Mouse (Mus musculus) neural tube, embryonic 12.5 days (tissue): ENCODE measurements at regions not wholly inside any gene's neighbourhood (a gene's known extent, or its start where the extent isn't known, plus 50 kb on each side); places are given as distances from the start of the nearest gene placed in this dataset.

Experiments used
- ATAC-seq: fragments of 200-750 bp; cut with Nextera tagmentation; 2 replicates; pipeline ENCODE4 v1.8.0; 2017; ENCODE audit warnings: low read depth, mild to moderate bottlenecking, moderate TSS enrichment, moderate library complexity; ENCODE audit not compliant: low FRiP score
- H3K27ac ChIP-seq: fragments of 300-500 bp; sonication (generic); 2 replicates; pipeline ENCODE4 v1.5.1; 2016
- H3K27me3 ChIP-seq: fragments of 300-500 bp; sonication (generic); replicated peaks from 2 replicates; pipeline ENCODE4 v1.6.1; 2016; ENCODE audit warnings: mild to moderate bottlenecking
- H3K36me3 ChIP-seq: fragments of 300-500 bp; sonication (generic); 2 replicates; pipeline ENCODE4 v1.6.1; 2016; ENCODE audit warnings: mild to moderate bottlenecking
- H3K4me1 ChIP-seq: fragments of 300-500 bp; sonication (generic); 2 replicates; pipeline ENCODE4 v1.6.1; 2016
- H3K4me2 ChIP-seq: fragments of 300-500 bp; sonication (generic); replicated peaks from 2 replicates; pipeline ENCODE4 v1.6.1; 2016; ENCODE audit warnings: mild to moderate bottlenecking
- H3K4me3 ChIP-seq: fragments of 300-500 bp; sonication (generic); 2 replicates; pipeline ENCODE4 v1.5.1; 2016
- H3K9ac ChIP-seq: fragments of 300-500 bp; sonication (generic); 2 replicates; pipeline ENCODE4 v1.6.1; 2016; ENCODE audit warnings: mild to moderate bottlenecking
- H3K9me3 ChIP-seq: fragments of 300-500 bp; sonication (generic); 2 replicates; pipeline ENCODE4 v1.6.1; 2016; ENCODE audit warnings: mild to moderate bottlenecking
- WGBS: fragments of 180-500 bp; shearing (Covaris S2); methylation state at CpG from one replicate; pipeline ENCODE4 v1.1.7; 2016; 5-methylcytosine and 5-hydroxymethylcytosine counted together

GRCm38 (mm10) chr10:111658828-111659227 is 152.7 kb downstream of the Phlda1 start:
- H3K27ac ChIP-seq: no peak overlapping the region
- H3K27me3 ChIP-seq: no peaks in the 10 kb centered on the region
- WGBS: 29% methylated on average over 9 of the region's 9 CpGs
- no peaks in the 10 kb centered on the region for H3K9me3 ChIP-seq
- peak; percentile 57; the same call in 1 of the 2 replicates for ATAC-seq
- peaks cover 3% of the 10 kb centered on the region; the same call in 1 of the 2 replicates for H3K4me1 ChIP-seq
- H3K4me2 ChIP-seq: peak overlapping the region; percentile 40
- no peak overlapping the region for H3K4me3 ChIP-seq
- no peaks in the 10 kb centered on the region for H3K36me3 ChIP-seq
- H3K9ac ChIP-seq: no peak overlapping the region

GRCm38 (mm10) chr10:111662665-111663064 is 156.6 kb downstream of the Phlda1 start:
- H3K4me2 ChIP-seq: no peak overlapping the region
- H3K4me1 ChIP-seq: peaks cover 3% of the 10 kb centered on the region; the same call in 1 of the 2 replicates
- no peak overlapping the region for H3K27ac ChIP-seq
- H3K27me3 ChIP-seq: no peaks in the 10 kb centered on the region
- 77% methylated on average over 1 of the region's 1 CpGs for WGBS
- H3K36me3 ChIP-seq: no peaks in the 10 kb centered on the region
- H3K4me3 ChIP-seq: no peak overlapping the region
- no peaks in the 10 kb centered on the region for H3K9me3 ChIP-seq
- no peak overlapping the region for H3K9ac ChIP-seq
- no peak for ATAC-seq

- Histone ChIP-seq H3K4me3 (no peak overlapping the region), H3K9me3 (no peaks in the 10 kb centered on the region), H3K27me3 (no peaks in the 10 kb centered on the region), H3K4me1 (peaks cover 10% of the 10 kb centered on the region; the same call in 1 of the 2 replicates), H3K9ac (no peak overlapping the region), H3K36me3 (no peaks in the 10 kb centered on the region), H3K27ac (no peak overlapping the region), H3K4me2 (no peak overlapping the region)
- WGBS: 82% methylated on average over 14 of the region's 14 CpGs
- ATAC-seq: no peak
These were observed 159.7 kb downstream of the Phlda1 start for GRCm38 (mm10) chr10:111665834-111666233.

- no peaks in the 10 kb centered on the region for H3K36me3 ChIP-seq
- no peak overlapping the region for H3K4me2 ChIP-seq
- no peak overlapping the region for H3K4me3 ChIP-seq
- H3K9ac ChIP-seq: no peak overlapping the region
- no peak for ATAC-seq
- H3K9me3 ChIP-seq: no peaks in the 10 kb centered on the region
- H3K4me1 ChIP-seq: peaks cover 10% of the 10 kb centered on the region; the same call in 1 of the 2 replicates
- H3K27ac ChIP-seq: no peak overlapping the region
- WGBS: 93% methylated on average over 13 of the region's 13 CpGs
- no peaks in the 10 kb centered on the region for H3K27me3 ChIP-seq
These were observed 160.9 kb downstream of the Phlda1 start for GRCm38 (mm10) chr10:111666963-111667362.

GRCm38 (mm10) chr10:111668639-111669038 is 162.6 kb downstream of the Phlda1 start:
- no peak overlapping the region for H3K4me3 ChIP-seq
- no peaks in the 10 kb centered on the region for H3K27me3 ChIP-seq
- no peaks in the 10 kb centered on the region for H3K36me3 ChIP-seq
- no peak for ATAC-seq
- no peaks in the 10 kb centered on the region for H3K9me3 ChIP-seq
- H3K27ac ChIP-seq: no peak overlapping the region
- no peak overlapping the region for H3K4me2 ChIP-seq
- peaks cover 17% of the 10 kb centered on the region; the same call in 1 of the 2 replicates for H3K4me1 ChIP-seq
- 100% methylated on average over 1 of the region's 1 CpGs for WGBS
- no peak overlapping the region for H3K9ac ChIP-seq

- H3K9ac ChIP-seq: no peak overlapping the region
- WGBS: 44% methylated on average over 6 of the region's 6 CpGs
- H3K27ac ChIP-seq: no peak overlapping the region
- no peaks in the 10 kb centered on the region for H3K27me3 ChIP-seq
- H3K4me2 ChIP-seq: no peak overlapping the region
- peak; percentile 70 for ATAC-seq
- no peak overlapping the region for H3K4me3 ChIP-seq
- no peaks in the 10 kb centered on the region for H3K9me3 ChIP-seq
- peaks cover 22% of the 10 kb centered on the region; the same call in 1 of the 2 replicates for H3K4me1 ChIP-seq
- no peaks in the 10 kb centered on the region for H3K36me3 ChIP-seq
These were observed 163.6 kb downstream of the Phlda1 start for GRCm38 (mm10) chr10:111669658-111670057.

GRCm38 (mm10) chr10:111670666-111671065 is 164.6 kb downstream of the Phlda1 start:
- 89% methylated on average over 14 of the region's 14 CpGs for WGBS
- Histone ChIP-seq H3K27ac (no peak overlapping the region), H3K4me3 (no peak overlapping the region), H3K36me3 (no peaks in the 10 kb centered on the region), H3K9me3 (no peaks in the 10 kb centered on the region), H3K9ac (no peak overlapping the region), H3K27me3 (no peaks in the 10 kb centered on the region), H3K4me1 (peaks cover 22% of the 10 kb centered on the region; the same call in 1 of the 2 replicates), H3K4me2 (no peak overlapping the region)
- peak; percentile 22; the same call in 1 of the 2 replicates for ATAC-seq

GRCm38 (mm10) chr10:111672454-111673316 is 166.6 kb downstream of the Phlda1 start:
- Histone ChIP-seq H3K9me3 (no peaks in the 10 kb centered on the region), H3K27ac (no peak overlapping the region), H3K27me3 (no peaks in the 10 kb centered on the region), H3K4me1 (peaks cover 22% of the 10 kb centered on the region; the same call in 1 of the 2 replicates), H3K36me3 (no peaks in the 10 kb centered on the region), H3K4me2 (no peak overlapping the region), H3K9ac (no peak overlapping the region), H3K4me3 (no peak overlapping the region)
- ATAC-seq: no peak
- 47% methylated on average over 12 of the region's 12 CpGs for WGBS

- no peaks in the 10 kb centered on the region for H3K9me3 ChIP-seq
- no peak overlapping the region for H3K9ac ChIP-seq
- H3K36me3 ChIP-seq: no peaks in the 10 kb centered on the region
- no peak overlapping the region for H3K27ac ChIP-seq
- no peak overlapping the region for H3K4me3 ChIP-seq
- H3K4me1 ChIP-seq: peaks cover 22% of the 10 kb centered on the region; the same call in 1 of the 2 replicates
- H3K27me3 ChIP-seq: no peaks in the 10 kb centered on the region
- no peak overlapping the region for H3K4me2 ChIP-seq
- ATAC-seq: no peak
These were observed 167.2 kb downstream of the Phlda1 start for GRCm38 (mm10) chr10:111673317-111673610.

- Histone ChIP-seq H3K27ac (no peak overlapping the region), H3K36me3 (no peaks in the 10 kb centered on the region), H3K4me3 (no peak overlapping the region), H3K9me3 (no peaks in the 10 kb centered on the region), H3K27me3 (no peaks in the 10 kb centered on the region), H3K4me2 (no peak overlapping the region), H3K9ac (no peak overlapping the region), H3K4me1 (peaks cover 11% of the 10 kb centered on the region; the same call in 1 of the 2 replicates)
- ATAC-seq: no peak
- 81% methylated on average over 4 of the region's 4 CpGs for WGBS
These were observed 170.2 kb downstream of the Phlda1 start for GRCm38 (mm10) chr10:111676255-111676654.

GRCm38 (mm10) chr10:111680919-111681318 is 174.8 kb downstream of the Phlda1 start:
- no peaks in the 10 kb centered on the region for H3K27me3 ChIP-seq
- ATAC-seq: no peak
- H3K4me1 ChIP-seq: no peaks in the 10 kb centered on the region
- no peak overlapping the region for H3K4me2 ChIP-seq
- no peaks in the 10 kb centered on the region for H3K9me3 ChIP-seq
- no peaks in the 10 kb centered on the region for H3K36me3 ChIP-seq
- 85% methylated on average over 4 of the region's 4 CpGs for WGBS
- no peak overlapping the region for H3K4me3 ChIP-seq
- H3K27ac ChIP-seq: no peak overlapping the region
- no peak overlapping the region for H3K9ac ChIP-seq

GRCm38 (mm10) chr10:111684409-111685346 is 178.6 kb downstream of the Phlda1 start:
- H3K9ac ChIP-seq: no peak overlapping the region
- H3K4me1 ChIP-seq: no peaks in the 10 kb centered on the region
- no peak for ATAC-seq
- H3K27ac ChIP-seq: no peak overlapping the region
- H3K9me3 ChIP-seq: no peaks in the 10 kb centered on the region
- 79% methylated on average over 10 of the region's 10 CpGs for WGBS
- H3K4me2 ChIP-seq: no peak overlapping the region
- H3K36me3 ChIP-seq: no peaks in the 10 kb centered on the region
- no peak overlapping the region for H3K4me3 ChIP-seq
- H3K27me3 ChIP-seq: no peaks in the 10 kb centered on the region
